Mouse (Mus musculus) erythroid progenitor cell, adult 5-6 weeks (primary cell): ENCODE measurements around the gene Gpx4. TPM values are rescaled to one million over a fixed set of nuclear protein-coding genes. Genes with fewer than 3 reads are reported as not detected.
A peak's percentile ranks its signal among the peaks of the same experiment; 100 is the strongest.
"Not testable (repeated sequence)": the region's sequence is repeated elsewhere in the genome, so short reads cannot be mapped to it uniquely, and the experiment has no call there.

Experiments
- ATAC-seq: replicated peaks from 2 replicates; pipeline ENCODE4 v1.8.0; 2016; ENCODE audit warnings: moderate number of reproducible peaks, mild to moderate bottlenecking, moderate TSS enrichment, inconsistent platforms; ENCODE audit not compliant: poor library complexity, low FRiP score, severe bottlenecking
- total RNA-seq, 2 experiments: library from RNA; stranded (forward) in 1 of 2; stranded (reverse) in 1 of 2; fragments of 150-400 nt in 1 of 2; fragments of 186-747, 209-891 nt in 1 of 2; gene quantifications; 2 replicates each; pipeline versions ENCODE4 v1.2.3 to v1.2.4; 2015 to 2017; ENCODE audit warnings: low replicate concordance in 2 of 2

Gpx4 gene
- total RNA-seq, 2 experiments from 2014 or later, result 371 to 372 TPM

DNA sequence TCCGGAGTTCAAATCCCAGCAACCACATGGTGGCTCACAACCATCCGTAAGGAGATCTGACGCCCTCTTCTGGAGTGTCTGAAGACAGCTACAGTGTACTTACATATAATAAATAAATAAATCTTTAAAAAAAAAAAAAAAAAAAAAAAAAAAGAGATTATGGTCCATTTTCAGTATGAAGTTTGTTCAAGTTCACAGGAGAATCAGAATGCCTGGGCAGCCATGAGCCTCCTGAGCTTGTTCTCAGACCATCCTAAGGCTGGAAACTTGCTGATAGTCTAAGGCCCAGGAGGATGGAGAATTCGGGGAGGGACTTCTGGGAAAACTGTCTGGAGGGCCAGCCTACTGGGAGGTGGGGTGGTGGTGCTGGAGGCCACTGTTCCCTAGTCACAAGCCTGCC is 1.6 kb upstream of the Gpx4 start:
- ATAC-seq, result not testable (repeated sequence)

DNA sequence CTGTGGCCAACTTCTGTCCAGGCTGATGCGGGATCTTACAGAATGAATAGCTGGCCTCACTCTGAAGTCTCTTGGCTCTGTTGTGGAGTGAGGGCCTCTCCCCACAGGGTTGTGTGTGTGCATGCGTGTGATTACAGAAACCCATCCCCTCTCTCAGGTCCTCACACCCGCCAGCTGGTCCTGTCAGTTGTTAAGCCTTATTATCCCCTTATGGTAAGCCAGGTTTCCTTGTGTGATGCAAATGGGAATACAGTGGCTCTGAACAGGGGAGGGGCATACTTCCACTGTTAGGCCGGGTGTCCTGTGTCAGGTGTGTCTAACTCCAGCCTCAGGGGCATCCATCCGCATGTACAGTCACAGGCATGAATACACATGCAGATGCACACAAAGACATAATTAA is 1.2 kb upstream of the Gpx4 start:
- no peak for ATAC-seq

DNA sequence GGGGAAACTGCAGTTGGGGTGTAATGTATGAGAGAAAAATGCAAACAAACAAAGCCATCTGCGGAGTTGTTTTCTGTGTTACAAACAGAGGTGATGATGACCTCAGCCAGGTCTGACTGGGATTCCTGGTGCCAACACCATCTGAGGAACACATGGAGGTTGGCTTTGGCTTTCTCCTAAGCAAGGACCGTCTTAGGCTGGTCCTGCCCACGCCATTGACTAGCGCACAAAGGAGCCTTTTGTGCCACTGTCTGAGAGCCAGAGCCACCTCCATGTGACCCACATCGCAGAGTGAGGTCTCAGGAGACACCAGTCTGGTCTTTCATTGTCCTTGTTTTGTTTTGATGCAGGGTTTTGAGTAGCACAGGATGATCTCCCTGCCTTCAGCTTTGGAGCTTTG is 1.4 kb downstream of the Gpx4 start:
- no peak for ATAC-seq

DNA sequence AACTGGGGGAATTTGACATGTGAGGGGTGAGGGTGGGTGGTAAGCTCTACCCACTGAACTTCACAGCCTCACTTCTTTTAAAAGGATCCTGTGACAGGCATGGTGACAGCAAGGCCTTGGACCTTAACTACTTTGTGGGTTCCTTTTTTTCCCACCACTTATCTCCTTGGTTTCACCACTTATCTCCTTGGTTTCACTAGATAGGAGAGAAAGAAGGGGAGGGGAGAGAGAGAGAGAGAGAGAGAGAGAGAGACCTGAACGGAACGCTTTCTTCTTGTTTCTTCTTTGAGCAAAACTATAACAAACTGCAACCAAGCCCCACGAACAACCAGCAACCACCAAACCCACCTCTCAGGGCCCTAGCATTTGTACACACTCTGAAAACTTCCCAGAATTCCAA is 1.9 kb downstream of the Gpx4 start:
- ATAC-seq, result no peak

DNA sequence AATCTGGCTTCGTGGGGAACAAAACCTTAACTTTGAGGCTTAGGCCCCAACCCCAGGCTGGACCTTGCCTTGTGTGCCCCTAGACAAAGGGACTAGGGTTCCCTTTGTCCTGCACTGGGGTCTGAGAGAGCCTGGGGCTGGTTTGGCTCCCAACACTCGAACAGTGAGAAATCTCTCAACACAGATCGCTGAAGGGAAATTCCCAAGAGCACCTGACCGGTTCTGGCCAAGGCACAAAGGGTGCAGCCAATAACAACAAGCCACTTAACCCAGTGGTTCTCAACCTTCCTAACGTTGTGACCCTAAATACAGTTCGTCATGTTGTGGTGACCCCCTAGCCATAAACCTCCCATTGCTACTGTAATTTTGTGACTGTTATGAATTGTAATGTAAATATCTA is 3.3 kb downstream of the Gpx4 start:
- no peak for ATAC-seq

DNA sequence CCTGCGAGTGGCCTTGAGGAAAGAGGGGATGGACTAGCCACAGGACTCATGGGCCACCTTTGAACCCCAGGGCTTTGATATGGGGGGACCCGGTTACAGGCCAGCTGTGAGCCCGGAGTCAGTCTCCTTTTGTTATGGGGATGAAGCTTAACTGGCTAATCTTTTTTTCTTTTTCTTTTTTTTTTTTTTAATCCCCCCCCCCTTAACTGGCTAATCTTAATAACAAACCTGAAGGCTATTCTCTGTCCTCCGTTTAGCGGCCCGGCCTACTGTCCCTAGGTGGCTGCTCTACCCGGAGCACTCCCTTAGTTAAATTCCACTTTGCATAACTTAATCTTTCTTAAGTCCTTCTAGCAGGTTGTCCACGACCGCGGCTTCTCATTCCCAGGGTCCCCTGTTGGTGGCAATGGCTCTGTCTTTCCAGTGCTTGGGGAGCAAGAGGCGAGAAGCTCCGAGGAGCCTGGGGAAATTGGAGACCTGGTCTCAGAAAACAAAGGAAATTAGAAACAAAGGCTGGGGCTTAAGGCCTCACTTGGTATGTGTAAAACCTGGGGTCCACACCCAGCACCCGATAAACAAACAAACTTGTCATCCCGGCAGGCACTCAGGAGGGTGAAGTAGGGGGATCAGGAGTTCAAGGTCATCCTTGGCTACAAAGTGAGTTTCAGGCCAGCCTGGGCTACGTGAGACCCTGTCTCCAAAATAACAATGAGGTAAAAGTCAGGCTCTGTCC is 4.1 kb downstream of the Gpx4 start:
- ATAC-seq, result no peak

- ATAC-seq, result no peak
Observed at GRCm38 (mm10) chr10:80051618-80052373, 4.8 kb downstream of the Gpx4 start.

GRCm38 (mm10) chr10:80052374-80052764 is 5.4 kb downstream of the Gpx4 start:
- no peak for ATAC-seq

DNA sequence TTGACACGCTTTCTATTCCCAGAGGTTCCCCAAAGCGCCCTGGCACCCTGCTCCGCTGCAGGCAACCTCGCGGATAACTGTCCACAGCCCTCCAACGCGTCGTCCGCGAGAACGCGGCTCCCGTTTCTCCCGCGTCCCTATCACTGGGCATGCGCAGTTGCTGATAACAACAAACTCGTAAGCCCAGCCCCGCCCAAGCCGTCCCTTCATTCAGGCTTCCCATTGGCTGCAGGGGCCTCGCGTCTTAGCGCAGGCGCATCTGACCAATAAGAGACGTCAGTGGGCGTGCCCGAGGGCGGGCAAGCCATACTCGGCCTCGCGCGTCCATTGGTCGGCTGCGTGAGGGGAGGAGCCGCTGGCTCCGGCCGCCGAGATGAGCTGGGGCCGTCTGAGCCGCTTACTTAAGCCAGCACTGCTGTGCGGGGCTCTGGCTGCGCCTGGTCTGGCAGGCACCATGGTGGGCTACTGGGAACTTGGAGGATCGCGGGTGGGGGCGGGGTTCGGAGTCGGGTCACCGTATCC is 6.4 kb downstream of the Gpx4 start:
- peak; percentile 91 for ATAC-seq

- peak; percentile 55 for ATAC-seq
Observed at GRCm38 (mm10) chr10:80053831-80054815, 7.2 kb downstream of the Gpx4 start.

DNA sequence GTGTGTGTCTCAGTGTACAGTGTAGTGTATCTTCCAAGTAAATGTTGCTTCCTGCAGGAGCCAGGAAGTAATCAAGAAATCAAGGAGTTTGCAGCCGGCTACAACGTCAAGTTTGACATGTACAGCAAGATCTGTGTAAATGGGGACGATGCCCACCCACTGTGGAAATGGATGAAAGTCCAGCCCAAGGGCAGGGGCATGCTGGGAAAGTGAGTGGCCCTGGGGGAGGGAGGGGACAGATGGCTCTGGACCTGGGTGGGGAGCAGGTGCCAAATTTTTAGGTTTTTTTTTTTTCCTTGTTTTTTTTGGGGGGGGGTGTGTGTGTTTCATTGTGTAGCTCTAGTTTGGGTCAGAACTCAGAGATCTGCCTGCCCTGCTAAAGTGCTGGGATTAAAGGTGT is 7.9 kb downstream of the Gpx4 start:
- not testable (repeated sequence) for ATAC-seq

DNA sequence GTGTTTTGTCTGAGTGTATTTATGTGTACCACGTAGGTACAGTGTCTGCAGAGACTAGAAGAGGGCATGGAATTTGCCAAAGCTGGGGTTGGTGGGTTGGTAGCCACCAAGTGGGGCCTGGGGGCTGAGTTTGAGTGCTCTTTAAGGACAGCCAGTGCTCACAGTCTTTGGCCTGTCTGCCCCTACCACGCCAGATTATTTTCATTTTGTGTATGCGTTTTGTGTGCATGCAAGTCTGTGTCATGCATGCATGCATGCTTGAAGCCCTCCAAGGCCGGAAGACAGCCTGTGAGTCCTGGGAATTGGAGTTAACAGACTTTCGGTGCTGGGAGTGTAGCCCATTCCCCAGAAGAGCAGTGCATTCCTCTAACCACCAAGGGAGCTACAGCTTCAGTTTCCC is 8.4 kb downstream of the Gpx4 start:
- no peak for ATAC-seq

GRCm38 (mm10) chr10:80055891-80056290 is 8.9 kb downstream of the Gpx4 start:
- ATAC-seq, result no peak

GRCm38 (mm10) chr10:80056506-80056905 is 9.5 kb downstream of the Gpx4 start:
- ATAC-seq, result no peak

DNA sequence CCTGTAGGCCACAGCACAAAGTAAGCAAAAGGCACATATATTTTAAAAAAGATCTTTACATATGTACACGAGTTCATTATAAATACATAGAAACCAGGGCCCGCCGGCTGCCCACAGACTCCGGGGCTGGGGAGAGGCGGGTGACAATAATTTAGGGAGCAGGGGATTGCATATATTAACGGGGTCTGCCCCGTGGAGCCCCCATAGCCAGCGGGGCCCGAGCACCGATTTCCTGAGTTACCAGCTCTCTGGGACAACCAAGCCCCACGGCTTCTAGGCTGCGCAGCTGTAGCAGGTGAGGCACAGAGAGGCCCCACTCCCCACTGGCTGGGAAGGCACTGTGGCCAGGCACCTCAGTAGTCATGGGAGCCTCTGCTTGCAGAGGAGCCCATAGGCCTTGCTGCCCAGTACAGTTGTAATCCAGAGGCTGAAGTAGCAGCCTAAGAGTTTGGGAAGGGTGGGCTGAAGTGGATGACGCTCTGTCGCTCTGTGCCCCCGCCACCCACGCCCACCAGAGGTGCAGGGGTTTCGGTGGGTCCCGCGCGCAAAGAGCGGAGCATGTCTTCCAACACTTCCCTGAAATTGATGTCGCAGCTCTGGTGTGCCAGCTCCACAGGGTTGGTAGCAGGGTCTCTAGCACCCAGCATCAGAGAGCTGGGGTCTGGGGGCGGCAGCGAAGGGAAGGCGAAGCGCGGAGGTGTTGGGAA is 10.2 kb downstream of the Gpx4 start:
- no peak for ATAC-seq

DNA sequence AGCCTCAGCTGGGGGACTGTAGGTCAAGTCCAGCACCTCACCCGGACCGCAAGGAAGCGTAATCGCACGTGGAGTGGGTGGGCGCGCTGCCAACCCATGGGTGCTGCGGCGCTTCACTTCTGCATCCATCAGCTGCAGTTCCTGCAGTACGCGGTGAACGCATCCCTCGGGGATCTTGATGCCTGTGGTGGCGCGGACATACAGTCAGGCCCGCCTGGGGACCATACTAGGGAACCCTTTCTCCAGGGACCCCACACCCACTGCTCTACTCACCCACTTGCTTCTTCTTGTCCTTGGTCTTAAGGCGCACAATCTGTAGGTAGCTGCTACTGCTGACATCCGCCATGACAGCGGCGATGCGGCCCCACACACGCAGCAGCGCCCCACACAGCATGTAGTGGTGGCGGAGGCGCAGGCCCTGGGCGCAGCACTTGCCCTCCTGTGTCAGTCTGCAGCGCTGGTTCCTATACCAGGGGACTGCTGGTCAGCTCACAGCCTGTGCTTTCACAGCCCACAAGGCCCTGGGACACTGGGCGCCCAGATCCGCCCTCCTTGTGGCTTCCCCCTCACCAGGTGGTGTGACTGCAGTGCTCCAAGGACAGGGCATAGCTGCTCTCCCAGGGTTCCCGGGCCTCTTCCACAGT is 10.8 kb downstream of the Gpx4 start:
- no peak for ATAC-seq

- ATAC-seq, result no peak
Observed at GRCm38 (mm10) chr10:80063104-80063503, 16.1 kb downstream of the Gpx4 start.

DNA sequence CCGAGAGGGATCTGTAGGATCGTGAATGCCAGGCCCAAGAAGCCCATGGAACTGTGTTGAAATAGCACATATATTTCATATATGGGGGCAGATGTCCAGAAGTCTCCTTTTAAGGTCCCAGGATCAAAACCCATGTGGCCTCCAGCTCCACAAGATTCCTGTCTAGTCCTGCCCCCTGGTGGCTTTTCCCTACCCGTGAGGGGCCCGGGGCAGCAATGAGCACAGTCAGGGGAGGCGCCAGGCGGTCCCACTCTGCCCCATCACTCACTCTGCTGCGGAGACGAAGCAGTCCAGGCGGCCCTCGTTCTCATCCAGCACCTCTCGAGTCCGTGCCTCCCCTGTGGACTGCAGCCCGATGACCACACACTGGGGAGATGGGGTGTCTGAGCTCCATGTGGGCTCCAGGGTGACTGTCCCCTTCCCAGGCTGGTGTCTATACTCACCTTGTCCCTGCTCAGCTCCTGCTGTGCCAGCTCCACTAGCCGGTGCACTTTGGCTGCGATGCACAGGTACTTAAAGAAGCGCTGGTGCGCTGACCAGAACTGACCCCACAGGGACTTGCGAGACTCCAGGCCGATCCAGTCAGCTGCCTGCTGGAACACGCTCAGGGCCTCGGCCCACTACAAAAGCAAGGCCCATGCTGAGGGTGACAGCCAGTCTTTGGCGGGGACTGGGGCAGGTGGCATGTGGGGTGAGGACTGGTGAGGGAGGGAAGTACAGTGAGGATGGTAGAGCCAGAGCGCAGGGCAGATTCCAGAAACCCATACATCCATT is 17.1 kb downstream of the Gpx4 start:
- no peak for ATAC-seq
